Mouse (Mus musculus) limb, embryonic 15.5 days (tissue): Measurements from ENCODE around the gene Irf2bp2. TPM values are rescaled to one million over a fixed set of nuclear protein-coding genes. Genes with fewer than 3 reads are reported as not detected.

Source experiments
- ATAC-seq: fragments of 200-750 bp; cut with Nextera tagmentation; 2 replicates; pipeline ENCODE4 v1.8.0; 2017; ENCODE audit warnings: low read depth, moderate TSS enrichment; ENCODE audit not compliant: insufficient number of reproducible peaks, low FRiP score, low TSS enrichment
- H3K27ac ChIP-seq: fragments of 300-500 bp; sonication (generic); 2 replicates; pipeline ENCODE4 v1.5.1; 2015; ENCODE audit warnings: moderate library complexity, mild to moderate bottlenecking, inconsistent platforms
- H3K27me3 ChIP-seq: fragments of 300-500 bp; sonication (generic); 2 replicates; pipeline ENCODE4 v1.6.1; 2015; ENCODE audit warnings: inconsistent platforms
- H3K36me3 ChIP-seq: fragments of 300-500 bp; sonication (generic); 2 replicates; pipeline ENCODE4 v1.6.1; 2015; ENCODE audit warnings: inconsistent platforms
- H3K4me1 ChIP-seq: fragments of 300-500 bp; sonication (generic); 2 replicates; pipeline ENCODE4 v1.6.1; 2015; ENCODE audit warnings: inconsistent platforms
- H3K4me2 ChIP-seq: fragments of 300-500 bp; sonication (generic); 2 replicates; pipeline ENCODE4 v1.6.1; 2015; ENCODE audit warnings: mild to moderate bottlenecking, inconsistent platforms
- H3K4me3 ChIP-seq: fragments of 300-500 bp; sonication (generic); 2 replicates; pipeline ENCODE4 v1.5.1; 2015; ENCODE audit warnings: mild to moderate bottlenecking, inconsistent platforms
- H3K9ac ChIP-seq: fragments of 300-500 bp; sonication (generic); 2 replicates; pipeline ENCODE4 v1.6.1; 2015; ENCODE audit warnings: inconsistent platforms
- H3K9me3 ChIP-seq: fragments of 300-500 bp; sonication (generic); 2 replicates; pipeline ENCODE4 v1.6.1; 2016; ENCODE audit warnings: inconsistent platforms
- WGBS: fragments of 180-500 bp; shearing (Covaris S2); methylation state at CpG from one replicate; pipeline ENCODE4 v1.1.7; 2015; 5-methylcytosine and 5-hydroxymethylcytosine counted together
- polyA plus RNA-seq: library from polyadenylated mRNA; unstranded; fragments of >200 nt; fragmentation: Nextera tagmentation; extraction: Ambion mirVana; gene quantifications from 2 replicates; pipeline ENCODE4 v1.2.1, GENCODE M21; 2015

The Irf2bp2 gene
- polyA plus RNA-seq, 1 experiment from 2014 or later, result 12.8 TPM

GRCm38 (mm10) chr8:126573079-126573694, 20.6 kb downstream of the Irf2bp2 start:
- Histone ChIP-seq H3K4me3 (no peak overlapping the region), H3K9ac (no peak overlapping the region), H3K4me1 (peaks cover 11% of the 10 kb centered on the region; the same call in 1 of the 2 replicates), H3K27ac (no peak overlapping the region), H3K4me2 (no peak overlapping the region), H3K36me3 (no peaks in the 10 kb centered on the region), H3K27me3 (no peaks in the 10 kb centered on the region), H3K9me3 (no peaks in the 10 kb centered on the region)
- no peak for ATAC-seq
- 80% methylated on average over 6 of the region's 6 CpGs for WGBS

GRCm38 (mm10) chr8:126571065-126571660, 22.6 kb downstream of the Irf2bp2 start:
- Histone ChIP-seq H3K4me3 (no peak overlapping the region), H3K9ac (no peak overlapping the region), H3K4me2 (no peak overlapping the region), H3K4me1 (peaks cover 29% of the 10 kb centered on the region), H3K27me3 (no peaks in the 10 kb centered on the region), H3K27ac (no peak overlapping the region), H3K9me3 (no peaks in the 10 kb centered on the region), H3K36me3 (no peaks in the 10 kb centered on the region)
- no peak for ATAC-seq
- 80% methylated on average over 15 of the region's 15 CpGs for WGBS

- 52% methylated on average over 9 of the region's 9 CpGs for WGBS
- Histone ChIP-seq H3K36me3 (no peaks in the 10 kb centered on the region), H3K4me2 (no peak overlapping the region), H3K4me1 (peaks cover 34% of the 10 kb centered on the region), H3K27me3 (no peaks in the 10 kb centered on the region), H3K4me3 (no peak overlapping the region), H3K9me3 (no peaks in the 10 kb centered on the region), H3K27ac (no peak overlapping the region), H3K9ac (no peak overlapping the region)
- ATAC-seq, result no peak
Observed at GRCm38 (mm10) chr8:126570521-126571040, 23.2 kb downstream of the Irf2bp2 start.

GRCm38 (mm10) chr8:126570046-126570445, 23.7 kb downstream of the Irf2bp2 start:
- no peak overlapping the region for H3K9ac ChIP-seq
- no peaks in the 10 kb centered on the region for H3K27me3 ChIP-seq
- WGBS, result 75% methylated on average over 3 of the region's 3 CpGs
- H3K4me1 ChIP-seq, result peaks cover 40% of the 10 kb centered on the region
- no peaks in the 10 kb centered on the region for H3K36me3 ChIP-seq
- H3K4me2 ChIP-seq, result no peak overlapping the region
- no peaks in the 10 kb centered on the region for H3K9me3 ChIP-seq
- H3K27ac ChIP-seq, result 0 out of 2 replicates have a peak overlapping the region, but pooled peaks have one; percentile 4
- H3K4me3 ChIP-seq, result no peak overlapping the region
- ATAC-seq, result no peak

- H3K4me1 ChIP-seq, result peaks cover 40% of the 10 kb centered on the region
- no peak overlapping the region for H3K9ac ChIP-seq
- no peak overlapping the region for H3K4me3 ChIP-seq
- 0 out of 2 replicates have a peak overlapping the region, but pooled peaks have one; percentile 4 for H3K27ac ChIP-seq
- no peak for ATAC-seq
- H3K9me3 ChIP-seq, result no peaks in the 10 kb centered on the region
- no peak overlapping the region for H3K4me2 ChIP-seq
- no peaks in the 10 kb centered on the region for H3K27me3 ChIP-seq
- WGBS, result 76% methylated on average over 1 of the region's 1 CpGs
- no peaks in the 10 kb centered on the region for H3K36me3 ChIP-seq
Observed at GRCm38 (mm10) chr8:126569638-126570037, 24.1 kb downstream of the Irf2bp2 start.

GRCm38 (mm10) chr8:126567674-126568073, 26.1 kb downstream of the Irf2bp2 start:
- Histone ChIP-seq H3K9ac (no peak overlapping the region), H3K27ac (peak overlapping the region; percentile 90), H3K4me2 (no peak overlapping the region), H3K4me1 (peaks cover 40% of the 10 kb centered on the region), H3K4me3 (no peak overlapping the region), H3K27me3 (no peaks in the 10 kb centered on the region), H3K9me3 (no peaks in the 10 kb centered on the region), H3K36me3 (no peaks in the 10 kb centered on the region)
- WGBS, result 50% methylated on average over 2 of the region's 2 CpGs
- no peak for ATAC-seq

GRCm38 (mm10) chr8:126566446-126567062, 27.2 kb downstream of the Irf2bp2 start:
- H3K4me2 ChIP-seq, result peak overlapping the region; percentile 31
- H3K27me3 ChIP-seq, result no peaks in the 10 kb centered on the region
- peak overlapping the region; percentile 90 for H3K27ac ChIP-seq
- peak; percentile 75 for ATAC-seq
- H3K36me3 ChIP-seq, result no peaks in the 10 kb centered on the region
- H3K9ac ChIP-seq, result no peak overlapping the region
- H3K9me3 ChIP-seq, result no peaks in the 10 kb centered on the region
- peaks cover 40% of the 10 kb centered on the region for H3K4me1 ChIP-seq
- no peak overlapping the region for H3K4me3 ChIP-seq
- WGBS, result 3% methylated on average over 14 of the region's 14 CpGs

GRCm38 (mm10) chr8:126565954-126566445, 27.8 kb downstream of the Irf2bp2 start:
- no peaks in the 10 kb centered on the region for H3K27me3 ChIP-seq
- H3K4me1 ChIP-seq, result peaks cover 40% of the 10 kb centered on the region
- H3K9me3 ChIP-seq, result no peaks in the 10 kb centered on the region
- no peak; the same call in 1 of the 2 replicates for ATAC-seq
- H3K27ac ChIP-seq, result peak overlapping the region; percentile 90
- H3K9ac ChIP-seq, result no peak overlapping the region
- 44% methylated on average over 6 of the region's 6 CpGs for WGBS
- H3K4me2 ChIP-seq, result no peak overlapping the region
- no peaks in the 10 kb centered on the region for H3K36me3 ChIP-seq
- H3K4me3 ChIP-seq, result no peak overlapping the region

- H3K27ac ChIP-seq, result peak overlapping the region; percentile 90
- ATAC-seq, result no peak
Observed at GRCm38 (mm10) chr8:126565231-126565781, 28.5 kb downstream of the Irf2bp2 start.

GRCm38 (mm10) chr8:126564551-126565154, 29.1 kb downstream of the Irf2bp2 start:
- no peak overlapping the region for H3K4me3 ChIP-seq
- H3K27ac ChIP-seq, result no peak overlapping the region
- ATAC-seq, result no peak
- no peaks in the 10 kb centered on the region for H3K9me3 ChIP-seq
- WGBS, result 70% methylated on average over 9 of the region's 9 CpGs
- H3K27me3 ChIP-seq, result no peaks in the 10 kb centered on the region
- no peaks in the 10 kb centered on the region for H3K36me3 ChIP-seq
- no peak overlapping the region for H3K4me2 ChIP-seq
- H3K4me1 ChIP-seq, result peaks cover 38% of the 10 kb centered on the region
- no peak overlapping the region for H3K9ac ChIP-seq

More at GRCm38 (mm10) chr8:126565231-126565781, 28.5 kb downstream of the Irf2bp2 start:
- 73% methylated on average over 6 of the region's 6 CpGs for WGBS
- Histone ChIP-seq H3K4me1 (peaks cover 40% of the 10 kb centered on the region), H3K9ac (no peak overlapping the region), H3K4me2 (no peak overlapping the region), H3K9me3 (no peaks in the 10 kb centered on the region), H3K27me3 (no peaks in the 10 kb centered on the region), H3K36me3 (no peaks in the 10 kb centered on the region), H3K4me3 (no peak overlapping the region)

GRCm38 (mm10) chr8:126561316-126561841, 32.4 kb downstream of the Irf2bp2 start:
- Histone ChIP-seq H3K27ac (no peak overlapping the region), H3K4me2 (no peak overlapping the region), H3K36me3 (no peaks in the 10 kb centered on the region), H3K9me3 (no peaks in the 10 kb centered on the region), H3K4me1 (peaks cover 13% of the 10 kb centered on the region), H3K9ac (no peak overlapping the region), H3K27me3 (no peaks in the 10 kb centered on the region), H3K4me3 (no peak overlapping the region)
- no peak for ATAC-seq
- WGBS, result 89% methylated on average over 4 of the region's 4 CpGs
